ENCODE assay signal across 20 mouse cellular contexts in the genomic region with DNA sequence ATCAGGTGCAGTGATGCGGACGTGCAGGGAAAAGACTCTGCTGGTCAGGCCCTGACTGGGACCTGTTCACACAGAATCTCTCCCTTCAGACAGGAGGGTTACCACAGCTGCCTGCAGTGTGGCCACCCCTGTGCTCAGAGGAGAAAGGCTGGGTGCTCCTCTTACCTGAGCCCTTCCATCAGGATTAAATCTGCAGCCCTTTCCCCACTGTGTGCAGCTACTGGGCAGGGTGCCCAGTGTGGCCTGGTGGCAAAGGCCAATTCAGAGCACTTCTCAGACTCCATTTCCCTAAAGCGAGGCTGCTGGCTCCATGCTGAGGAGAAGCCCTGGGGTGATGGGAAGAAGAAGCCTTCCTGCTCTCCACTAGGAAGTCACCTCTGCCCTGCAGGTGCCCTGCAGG. TPM values are rescaled to one million over a fixed set of nuclear protein-coding genes. Genes with fewer than 3 reads are reported as not detected.
DNase-seq lines count a peak whose midpoint lies in the region; ATAC-seq and TF ChIP-seq lines count a peak whose summit lies in the region.
"Had no signal": no experiment of that assay in that cellular context is flagged by ENCODE, and none has a peak within 500 bp of the region (broad histone marks: within the 10 kb centered on the region; RNA-seq: fewer than 3 reads in every experiment).

No protein-coding gene starts in this region.

- peak overlapping the region; percentile 43; the same call in 1 of the 2 replicates for H3K27ac ChIP-seq in hindbrain, embryonic 10.5 days
- H3K27ac ChIP-seq in hindbrain, embryonic 14.5 days, result no peak overlapping the region
- peak overlapping the region; percentile 36; the same call in 1 of the 2 replicates for H3K27ac ChIP-seq in left cerebral cortex, adult 2 months
- peak overlapping the region; percentile 94 for H3K27ac ChIP-seq in stomach, postnatal 0 days (replicated peaks)
- H3K27ac ChIP-seq: limb, embryonic 12.5 days; liver, embryonic 12.5 days; midbrain, embryonic 13.5 days had no signal

- no peak for TF ChIP-seq EP300 in stomach, postnatal 0 days (optimal IDR thresholded peaks at IDR 0.05)

- no peaks in the 10 kb centered on the region for H3K27me3 ChIP-seq in hindbrain, embryonic 10.5 days (ENCODE audit: insufficient read depth, poor library complexity, severe bottlenecking)
- H3K27me3 ChIP-seq in hindbrain, embryonic 14.5 days (ENCODE audit: control insufficient read depth, insufficient read depth, low read length), result no peaks in the 10 kb centered on the region
- H3K27me3 ChIP-seq in stomach, postnatal 0 days (ENCODE audit: control insufficient read depth, insufficient read depth, low read length), result no peaks in the 10 kb centered on the region
- H3K27me3 ChIP-seq: heart, embryonic 12.5 days; limb, embryonic 12.5 days; liver, embryonic 12.5 days; midbrain, embryonic 13.5 days had no signal

- TF ChIP-seq CTCF in left cerebral cortex, adult 2 months (IDR thresholded peaks at IDR 0.05), result no peak
- no peak for TF ChIP-seq CTCF in stomach, postnatal 0 days (IDR thresholded peaks at IDR 0.05; ENCODE audit: low read depth)

- peaks cover 75% of the 10 kb centered on the region for H3K36me3 ChIP-seq in hindbrain, embryonic 10.5 days
- H3K36me3 ChIP-seq in hindbrain, embryonic 14.5 days (replicated peaks; ENCODE audit: control insufficient read depth, insufficient read depth), result peaks cover 59% of the 10 kb centered on the region
- H3K36me3 ChIP-seq in stomach, postnatal 0 days (ENCODE audit: control insufficient read depth, insufficient read depth, low read length), result peaks cover 24% of the 10 kb centered on the region

- WGBS in hindbrain, embryonic 10.5 days, result 94% methylated on average over 3 of the region's 3 CpGs
- 94% methylated on average over 3 of the region's 3 CpGs for WGBS in hindbrain, embryonic 14.5 days
- 88% methylated on average over 3 of the region's 3 CpGs for WGBS in stomach, postnatal 0 days

- no peak overlapping the region for H3K4me3 ChIP-seq in hindbrain, embryonic 10.5 days
- no peak overlapping the region for H3K4me3 ChIP-seq in hindbrain, embryonic 14.5 days (replicated peaks; ENCODE audit: low read length)
- no peak overlapping the region for H3K4me3 ChIP-seq in left cerebral cortex, adult 2 months
- no peak overlapping the region for H3K4me3 ChIP-seq in stomach, postnatal 0 days (ENCODE audit: low read depth, low read length)
- H3K4me3 ChIP-seq: forebrain, embryonic 10.5 days; heart, embryonic 12.5 days; limb, embryonic 12.5 days; liver, embryonic 12.5 days; megakaryocyte, embryonic 14.5 days; midbrain, embryonic 13.5 days had no signal

- ATAC-seq in hindbrain, embryonic 14.5 days (ENCODE audit: low FRiP score), result no peak
- ATAC-seq in stomach, postnatal 0 days (ENCODE audit: low FRiP score, low TSS enrichment), result no peak
- ATAC-seq: forebrain, embryonic 16.5 days; liver, embryonic 12.5 days; midbrain, embryonic 13.5 days had no signal

- H3K9me3 ChIP-seq in hindbrain, embryonic 10.5 days, result no peaks in the 10 kb centered on the region
- no peaks in the 10 kb centered on the region for H3K9me3 ChIP-seq in hindbrain, embryonic 14.5 days (ENCODE audit: control insufficient read depth, low read length)
- no peaks in the 10 kb centered on the region for H3K9me3 ChIP-seq in stomach, postnatal 0 days (ENCODE audit: control insufficient read depth, low read length)
- H3K9me3 ChIP-seq: forebrain, embryonic 10.5 days; heart, embryonic 12.5 days; limb, embryonic 12.5 days; liver, embryonic 12.5 days; megakaryocyte, embryonic 14.5 days; midbrain, embryonic 13.5 days had no signal

- H3K4me2 ChIP-seq in hindbrain, embryonic 14.5 days (replicated peaks), result no peak overlapping the region
- no peak overlapping the region for H3K4me2 ChIP-seq in stomach, postnatal 0 days (replicated peaks; ENCODE audit: low read depth)
- H3K4me2 ChIP-seq: heart, embryonic 12.5 days; limb, embryonic 12.5 days; liver, embryonic 12.5 days; midbrain, embryonic 13.5 days had no signal

- intact Hi-C loops in left cerebral cortex, adult 2 months (cut with DNase I), result no loop called here

- DNase-seq in cerebellum, adult 11-12 months, result peak; percentile 59
- DNase-seq in cerebellum, adult 9-10 months, result no peak
- DNase-seq in hindbrain, embryonic 10.5 days (ENCODE audit: low spot score), result no peak
- no peak for DNase-seq in hindbrain, embryonic 14.5 days (ENCODE audit: low spot score)
- no peak for DNase-seq in left cerebral cortex, adult 2 months (ENCODE audit: extremely low spot score in 1 of 2, low spot score in 2 of 2)
- no peak for DNase-seq in left cerebral cortex, adult 9 months (ENCODE audit: low spot score in 2 of 2)
- no peak for DNase-seq in stomach, postnatal 0 days (ENCODE audit: low spot score)
- no peak for DNase-seq in thymus, postnatal 36 days
- DNase-seq: heart, postnatal 10 days; kidney, adult 18-20 months; lung, adult 18-20 months; lung, postnatal 14 days; thymus, postnatal 4 days had no signal

- no peak overlapping the region for H3K9ac ChIP-seq in hindbrain, embryonic 14.5 days
- H3K9ac ChIP-seq in stomach, postnatal 0 days (ENCODE audit: low read length), result 0 out of 2 replicates have a peak overlapping the region, but pooled peaks have one; percentile 23
- H3K9ac ChIP-seq: heart, embryonic 12.5 days; limb, embryonic 12.5 days; liver, embryonic 12.5 days; midbrain, embryonic 13.5 days had no signal

- H3K4me1 ChIP-seq in hindbrain, embryonic 10.5 days (replicated peaks), result peaks cover 59% of the 10 kb centered on the region
- no peaks in the 10 kb centered on the region for H3K4me1 ChIP-seq in hindbrain, embryonic 14.5 days (replicated peaks; ENCODE audit: control insufficient read depth, insufficient read depth, low read length)
- H3K4me1 ChIP-seq in stomach, postnatal 0 days (replicated peaks; ENCODE audit: control insufficient read depth, insufficient read depth), result no peaks in the 10 kb centered on the region
- H3K4me1 ChIP-seq: midbrain, embryonic 13.5 days had no signal

RNA-seq across cellular contexts. Expression of gene Mgat3, which starts 12.3 kb away (rescaled TPM):
- polyA plus RNA-seq in hindbrain, embryonic 10.5 days (2016; fragmentation: Nextera tagmentation; extraction: Ambion mirVana), result 6.3 and 8.6 TPM in 2 replicates
- polyA plus RNA-seq in hindbrain, embryonic 14.5 days (2014; fragmentation: Nextera tagmentation; extraction: Ambion mirVana), result 22.3 and 24.5 TPM in 2 replicates
- total RNA-seq in left cerebral cortex, adult 2 months (2021), result 100 to 1,000 TPM; 119 to 129 TPM
- 5.8 and 5.9 TPM in 2 replicates for polyA plus RNA-seq in stomach, postnatal 0 days (2015; fragmentation: Nextera tagmentation; extraction: Ambion mirVana)

RNA-seq across cellular contexts. Expression of gene Tab1, which starts 28.3 kb away (rescaled TPM):
- 41.3 and 42.8 TPM in 2 replicates for polyA plus RNA-seq in hindbrain, embryonic 10.5 days (2016; fragmentation: Nextera tagmentation; extraction: Ambion mirVana)
- 32.2 and 36.1 TPM in 2 replicates for polyA plus RNA-seq in hindbrain, embryonic 14.5 days (2014; fragmentation: Nextera tagmentation; extraction: Ambion mirVana)
- 10 to 100 TPM; 23.7 to 26.4 TPM for total RNA-seq in left cerebral cortex, adult 2 months (2021)
- polyA plus RNA-seq in stomach, postnatal 0 days (2015; fragmentation: Nextera tagmentation; extraction: Ambion mirVana), result 16.3 and 16.5 TPM in 2 replicates
